Mouse (Mus musculus) embryonic stem cell, embryonic (primary cell): ENCODE data around the gene Cmtm8.

ENCODE experiments used
- CTCF ChIA-PET, 4 experiments: fragments of 300-600 bp in 2 of 4; fragments of 350-600 bp in 2 of 4; sonication (Branson Sonifier 250); formaldehyde crosslinking; loops; one replicate each; lab custom pipeline; 2022; ENCODE audit warnings: inconsistent platforms in 2 of 4; lab: Charles Lee
- POLR2A ChIA-PET, 4 experiments: fragments of 300-600 bp in 2 of 4; fragments of 350-600 bp in 2 of 4; sonication (Branson Sonifier 250); formaldehyde crosslinking; loops; one replicate each; lab custom pipeline; 2022; ENCODE audit warnings: antibody characterized with exemption in 4 of 4, inconsistent platforms in 1 of 4; lab: Charles Lee

Gene Cmtm8

GRCm38 (mm10) chr9:114844017-114844662 is at the start of gene Cmtm8:
Gene Cmtm8 (minus strand): TSS chr9:114844156.
- ChIA-PET CTCF (interaction anchor here (0.5 to 1.8 kb wide), 16 partner anchors 9 to 175 kb away, joined by 3 to 9 read pairs (median 4); no protein-coding TSS in a partner anchor), POLR2A (interaction anchor here in 3 of 4 experiments (0.5 to 3.2 kb wide), 39 partner anchors 8 to 1775 kb away, joined by 3 to 16 read pairs (median 4); partner anchors contain the start of genes Cmtm6 (in 2 of the 3), Cmtm7 (in 2 of the 3), Gpd1l (in 1 of the 3) and Osbpl10 (in 1 of the 3))

GRCm38 (mm10) chr9:114892974-114893373 is 49.0 kb upstream of the Cmtm8 start:
- ChIA-PET POLR2A (interaction anchor here in 1 of 4 experiments (0.6 kb wide), 1 partner anchor 11 kb away, joined by 7 read pairs; no protein-coding TSS in a partner anchor), CTCF (no interaction called here)

GRCm38 (mm10) chr9:114890377-114890776 is 46.4 kb upstream of the Cmtm8 start:
- POLR2A ChIA-PET: interaction anchor here in 2 of 4 experiments (0.7 to 1.4 kb wide), 4 partner anchors 12 to 109 kb away, joined by 3 to 6 read pairs (median 3); partner anchors contain the start of gene Cmtm7 (in 2 of the 2)
- CTCF ChIA-PET: interaction anchor here in 3 of 4 experiments (0.5 to 1.9 kb wide), 6 partner anchors 12 to 107 kb away, joined by 3 to 7 read pairs (median 4); no protein-coding TSS in a partner anchor

GRCm38 (mm10) chr9:114888856-114889407 is 45.0 kb upstream of the Cmtm8 start:
- CTCF ChIA-PET: interaction anchor here (0.6 to 1.9 kb wide), 8 partner anchors 32 to 235 kb away, joined by 3 to 7 read pairs (median 3); no protein-coding TSS in a partner anchor
- POLR2A ChIA-PET: interaction anchor here in 1 of 4 experiments (0.6 kb wide), 1 partner anchor 316 kb away, joined by 6 read pairs; no protein-coding TSS in a partner anchor

- ChIA-PET CTCF (interaction anchor here in 3 of 4 experiments (0.6 to 1.5 kb wide), 11 partner anchors 30 to 135 kb away, joined by 3 to 6 read pairs (median 3); no protein-coding TSS in a partner anchor), POLR2A (no interaction called here)
Measured at GRCm38 (mm10) chr9:114887699-114888098, 43.7 kb upstream of the Cmtm8 start.

GRCm38 (mm10) chr9:114885991-114886662 is 42.2 kb upstream of the Cmtm8 start:
- ChIA-PET POLR2A (interaction anchor here in 2 of 4 experiments (0.6 to 0.7 kb wide), 2 partner anchors 155 to 991 kb away, joined by 3 read pairs; partner anchors contain the start of gene Cmtm6 (in 1 of the 2)), CTCF (interaction anchor here (0.6 to 1.3 kb wide), 7 partner anchors 27 to 755 kb away, joined by 3 to 10 read pairs (median 3); no protein-coding TSS in a partner anchor)

GRCm38 (mm10) chr9:114885564-114885963 is 41.6 kb upstream of the Cmtm8 start:
- ChIA-PET POLR2A (interaction anchor here in 1 of 4 experiments (0.6 kb wide), 1 partner anchor 992 kb away, joined by 3 read pairs; no protein-coding TSS in a partner anchor), CTCF (interaction anchor here in 2 of 4 experiments (0.7 to 1.3 kb wide), 2 partner anchors 28 to 43 kb away, joined by 3 to 4 read pairs; no protein-coding TSS in a partner anchor)

GRCm38 (mm10) chr9:114881977-114882376 is 38.0 kb upstream of the Cmtm8 start:
- ChIA-PET POLR2A (interaction anchor here in 1 of 4 experiments (0.6 to 1.9 kb wide), 4 partner anchors 31 to 215 kb away, joined by 3 to 5 read pairs (median 4); partner anchors contain the start of gene Cmtm8), CTCF (interaction anchor here in 3 of 4 experiments (0.5 to 1.4 kb wide), 3 partner anchors 18 to 297 kb away, joined by 3 to 14 read pairs (median 4); no protein-coding TSS in a partner anchor)

- ChIA-PET POLR2A (interaction anchor here in 1 of 4 experiments (1.1 kb wide), 1 partner anchor 12 kb away, joined by 3 read pairs; the partner anchor contains the start of gene Cmtm8), CTCF (interaction anchor here in 2 of 4 experiments (0.6 to 1.5 kb wide), 2 partner anchors 9 to 88 kb away, joined by 3 read pairs; no protein-coding TSS in a partner anchor)
Measured at GRCm38 (mm10) chr9:114855327-114855726, 11.4 kb upstream of the Cmtm8 start.

GRCm38 (mm10) chr9:114854686-114855085 is 10.7 kb upstream of the Cmtm8 start:
- ChIA-PET CTCF (interaction anchor here in 2 of 4 experiments (0.6 to 1.5 kb wide), 2 partner anchors 8 to 42 kb away, joined by 3 read pairs; no protein-coding TSS in a partner anchor), POLR2A (interaction anchor here in 3 of 4 experiments (0.6 to 3.6 kb wide), 5 partner anchors 11 to 84 kb away, joined by 3 to 16 read pairs (median 4); partner anchors contain the start of gene Cmtm8 (in 1 of the 3))

GRCm38 (mm10) chr9:114853336-114853735 is 9.4 kb upstream of the Cmtm8 start:
- POLR2A ChIA-PET: interaction anchor here in 3 of 4 experiments (0.6 to 3.6 kb wide), 6 partner anchors 9 to 78 kb away, joined by 3 to 16 read pairs (median 4); partner anchors contain the start of gene Cmtm8 (in 1 of the 3)
- CTCF ChIA-PET: interaction anchor here in 3 of 4 experiments (0.7 to 1.9 kb wide), 6 partner anchors 9 to 55 kb away, joined by 3 to 6 read pairs (median 4); partner anchors contain the start of gene Cmtm8 (in 2 of the 3)

GRCm38 (mm10) chr9:114851419-114852190 is 7.6 kb upstream of the Cmtm8 start:
- CTCF ChIA-PET: no interaction called here
- POLR2A ChIA-PET: interaction anchor here in 3 of 4 experiments (0.5 to 3.6 kb wide), 5 partner anchors 8 to 550 kb away, joined by 3 to 16 read pairs (median 5); partner anchors contain the start of gene Cmtm8 (in 1 of the 3)

- CTCF ChIA-PET: interaction anchor here (0.6 to 1.8 kb wide), 13 partner anchors 9 to 133 kb away, joined by 3 to 6 read pairs (median 3); no protein-coding TSS in a partner anchor
Measured at GRCm38 (mm10) chr9:114843634-114844016, 331 bp downstream of the Cmtm8 start.

GRCm38 (mm10) chr9:114842886-114843285 is 1.1 kb downstream of the Cmtm8 start:
- POLR2A ChIA-PET: interaction anchor here in 3 of 4 experiments (0.8 to 3.2 kb wide), 22 partner anchors 9 to 257 kb away, joined by 3 to 16 read pairs (median 4); partner anchors contain the start of genes Cmtm7 (in 2 of the 3), Cmtm6 (in 1 of the 3), Gpd1l (in 1 of the 3) and Osbpl10 (in 1 of the 3)

More at GRCm38 (mm10) chr9:114843634-114844016, 331 bp downstream of the Cmtm8 start:
- POLR2A ChIA-PET: interaction anchor here in 3 of 4 experiments (0.5 to 3.2 kb wide), 35 partner anchors 8 to 913 kb away, joined by 3 to 16 read pairs (median 4); partner anchors contain the start of genes Cmtm6 (in 2 of the 3), Cmtm7 (in 2 of the 3), Gpd1l (in 1 of the 3) and Osbpl10 (in 1 of the 3)

GRCm38 (mm10) chr9:114842269-114842668 is 1.7 kb downstream of the Cmtm8 start:
- POLR2A ChIA-PET: interaction anchor here in 2 of 4 experiments (0.9 to 3.2 kb wide), 7 partner anchors 8 to 111 kb away, joined by 3 to 16 read pairs (median 7); partner anchors contain the start of genes Cmtm6 (in 1 of the 2) and Cmtm7 (in 1 of the 2)
- CTCF ChIA-PET: interaction anchor here in 1 of 4 experiments (0.6 kb wide), 1 partner anchor 44 kb away, joined by 4 read pairs; no protein-coding TSS in a partner anchor

More at GRCm38 (mm10) chr9:114842886-114843285, 1.1 kb downstream of the Cmtm8 start:
- CTCF ChIA-PET: interaction anchor here in 3 of 4 experiments (0.6 to 1.8 kb wide), 4 partner anchors 10 to 80 kb away, joined by 3 to 6 read pairs (median 4); no protein-coding TSS in a partner anchor

- CTCF ChIA-PET: no interaction called here
- POLR2A ChIA-PET: no interaction called here
Measured at GRCm38 (mm10) chr9:114838870-114839269, 5.1 kb downstream of the Cmtm8 start.
